In the genomic region with DNA sequence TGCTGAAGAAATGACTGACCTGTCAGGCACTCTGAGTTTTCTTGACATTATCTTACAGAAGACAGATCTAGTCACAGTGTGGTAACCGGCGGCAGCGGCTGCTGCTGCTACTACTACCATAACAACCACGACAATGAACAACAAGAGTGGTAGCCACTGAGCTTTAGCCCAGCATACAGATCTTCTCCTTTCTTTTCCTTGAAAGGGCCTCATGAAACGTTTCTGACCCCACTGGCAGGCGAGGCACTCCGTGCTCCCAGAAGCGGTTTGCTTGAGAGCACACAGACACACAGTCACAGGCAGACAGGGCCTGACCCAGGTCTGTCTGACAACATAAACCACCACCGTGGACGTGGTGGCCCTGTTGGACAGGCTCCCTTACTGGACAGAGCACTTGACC, we compare ENCODE assay signal across 10 mouse cellular contexts. TPM values are rescaled to one million over a fixed set of nuclear protein-coding genes. Genes with fewer than 3 reads are reported as not detected.
A peak's percentile ranks its signal among the peaks of the same experiment; 100 is the strongest.
DNase-seq lines count a peak whose midpoint lies in the region; ATAC-seq and TF ChIP-seq lines count a peak whose summit lies in the region.
"Had no signal": no experiment of that assay in that cellular context is flagged by ENCODE, and none has a peak within 500 bp of the region (broad histone marks: within the 10 kb centered on the region; RNA-seq: fewer than 3 reads in every experiment).

No protein-coding gene starts in this region.

- H3K4me3 ChIP-seq in lung, postnatal 0 days (ENCODE audit: low read depth, low read length), result no peak overlapping the region
- H3K4me3 ChIP-seq in lung, adult 2 months (replicated peaks; ENCODE audit: extremely low read depth, low read depth, low read length), result no peak overlapping the region
- H3K4me3 ChIP-seq in intestine, postnatal 0 days (ENCODE audit: low read depth, low read length), result no peak overlapping the region
- H3K4me3 ChIP-seq in stomach, postnatal 0 days (ENCODE audit: low read depth, low read length), result no peak overlapping the region

- H3K27me3 ChIP-seq in lung, postnatal 0 days (replicated peaks; ENCODE audit: insufficient read depth, low read length), result no peaks in the 10 kb centered on the region
- no peaks in the 10 kb centered on the region for H3K27me3 ChIP-seq in intestine, postnatal 0 days (replicated peaks; ENCODE audit: control insufficient read depth, insufficient read depth, low read length)
- no peaks in the 10 kb centered on the region for H3K27me3 ChIP-seq in stomach, postnatal 0 days (ENCODE audit: control insufficient read depth, insufficient read depth, low read length)

- no peak overlapping the region for H3K4me2 ChIP-seq in lung, postnatal 0 days (replicated peaks; ENCODE audit: low read depth, low read length)
- 0 out of 2 replicates have a peak overlapping the region, but pooled peaks have one; percentile 9 for H3K4me2 ChIP-seq in intestine, postnatal 0 days (replicated peaks; ENCODE audit: low read depth)
- H3K4me2 ChIP-seq in stomach, postnatal 0 days (replicated peaks; ENCODE audit: low read depth), result no peak overlapping the region; the same call in 1 of the 2 replicates

- no peaks in the 10 kb centered on the region for H3K9me3 ChIP-seq in lung, postnatal 0 days (ENCODE audit: low read length)
- no peaks in the 10 kb centered on the region for H3K9me3 ChIP-seq in intestine, postnatal 0 days (ENCODE audit: control insufficient read depth)
- no peaks in the 10 kb centered on the region for H3K9me3 ChIP-seq in stomach, postnatal 0 days (ENCODE audit: control insufficient read depth, low read length)

- no peak for TF ChIP-seq CTCF in lung, postnatal 0 days (IDR thresholded peaks at IDR 0.05)
- no peak for TF ChIP-seq CTCF in lung, adult 2 months (IDR thresholded peaks at IDR 0.05; ENCODE audit: insufficient read depth, low read length)
- TF ChIP-seq CTCF in intestine, postnatal 0 days (IDR thresholded peaks at IDR 0.05; ENCODE audit: low read depth), result no peak
- no peak for TF ChIP-seq CTCF in stomach, postnatal 0 days (IDR thresholded peaks at IDR 0.05; ENCODE audit: low read depth)

- no peak for TF ChIP-seq POLR2A in lung, adult 2 months (IDR thresholded peaks at IDR 0.05; ENCODE audit: borderline replicate concordance, extremely low read depth, low read depth, low read length)

- DNase-seq in embryo, embryonic 11 days, result peak; percentile 33
- no peak for DNase-seq in embryo, embryonic 9.5 days (ENCODE audit: extremely low spot score)
- DNase-seq in lung, postnatal 0 days (ENCODE audit: low spot score), result no peak
- DNase-seq in lung, adult 2 months, result no peak
- DNase-seq in stomach, postnatal 0 days (ENCODE audit: low spot score), result no peak
- no peak for DNase-seq in frontal cortex, adult 2 months (ENCODE audit: extremely low spot score in 1 of 2, low spot score in 1 of 2)
- no peak for DNase-seq in cerebellum, adult 11-12 months

- no peak overlapping the region for H3K9ac ChIP-seq in lung, postnatal 0 days (replicated peaks; ENCODE audit: low read depth)
- H3K9ac ChIP-seq in intestine, postnatal 0 days (ENCODE audit: low read depth, low read length), result no peak overlapping the region; the same call in 1 of the 2 replicates
- H3K9ac ChIP-seq in stomach, postnatal 0 days (ENCODE audit: low read length), result no peak overlapping the region

- no peak for TF ChIP-seq EP300 in lung, postnatal 0 days (IDR thresholded peaks at IDR 0.05)
- TF ChIP-seq EP300 in stomach, postnatal 0 days (optimal IDR thresholded peaks at IDR 0.05), result no peak

- peaks cover 14% of the 10 kb centered on the region; the same call in 1 of the 2 replicates for H3K4me1 ChIP-seq in lung, postnatal 0 days (ENCODE audit: insufficient read depth, low read depth, low read length)
- H3K4me1 ChIP-seq in lung, adult 2 months (ENCODE audit: control insufficient read depth, insufficient read depth, low read length), result peaks cover 18% of the 10 kb centered on the region
- peaks cover 19% of the 10 kb centered on the region for H3K4me1 ChIP-seq in intestine, postnatal 0 days (replicated peaks; ENCODE audit: control insufficient read depth, insufficient read depth, low read length)
- peaks cover 11% of the 10 kb centered on the region for H3K4me1 ChIP-seq in stomach, postnatal 0 days (replicated peaks; ENCODE audit: control insufficient read depth, insufficient read depth)

- 51% methylated on average over 10 of the region's 10 CpGs for WGBS in lung, postnatal 0 days
- 58% methylated on average over 10 of the region's 10 CpGs for WGBS in lung, adult 2 months
- WGBS in intestine, postnatal 0 days, result 60% methylated on average over 10 of the region's 10 CpGs
- WGBS in stomach, postnatal 0 days, result 37% methylated on average over 10 of the region's 10 CpGs

- H3K27ac ChIP-seq in lung, postnatal 0 days (ENCODE audit: low read length), result 0 out of 2 replicates have a peak overlapping the region, but pooled peaks have one; percentile 9
- no peak overlapping the region; the same call in 1 of the 2 replicates for H3K27ac ChIP-seq in intestine, postnatal 0 days (ENCODE audit: low read depth, low read length)
- peak overlapping the region; percentile 20; the same call in 1 of the 2 replicates for H3K27ac ChIP-seq in stomach, postnatal 0 days (replicated peaks)

- ATAC-seq in lung, postnatal 0 days, result no peak
- ATAC-seq in intestine, postnatal 0 days, result no peak
- no peak for ATAC-seq in stomach, postnatal 0 days (ENCODE audit: low FRiP score, low TSS enrichment)

- no peaks in the 10 kb centered on the region for H3K36me3 ChIP-seq in lung, postnatal 0 days (ENCODE audit: insufficient read depth, low read length)
- H3K36me3 ChIP-seq in intestine, postnatal 0 days (ENCODE audit: control insufficient read depth, insufficient read depth), result no peaks in the 10 kb centered on the region
- H3K36me3 ChIP-seq in stomach, postnatal 0 days (ENCODE audit: control insufficient read depth, insufficient read depth, low read length), result no peaks in the 10 kb centered on the region

RNA-seq across cellular contexts. Expression of a gene that starts 3.7 kb away (rescaled TPM):
- polyA plus RNA-seq in lung, postnatal 0 days (2015; fragmentation: Nextera tagmentation; extraction: Ambion mirVana), result 2.6 and 4.0 TPM in 2 replicates
- polyA plus RNA-seq in lung, adult 2 months (2012; rRNA removed), result 16.3 and 19.7 TPM in 2 replicates
- 1.6 TPM in 2 replicates for polyA plus RNA-seq in intestine, postnatal 0 days (2015; fragmentation: Nextera tagmentation; extraction: Ambion mirVana)
- 1.6 TPM in 2 replicates for polyA plus RNA-seq in stomach, postnatal 0 days (2015; fragmentation: Nextera tagmentation; extraction: Ambion mirVana)
- polyA plus RNA-seq in frontal cortex, adult 2 months (2012; rRNA removed), result 3.8 and 4.3 TPM in 2 replicates

RNA-seq across cellular contexts. Expression of a gene that starts 45.3 kb away (rescaled TPM):
- polyA plus RNA-seq in lung, postnatal 0 days (2015; fragmentation: Nextera tagmentation; extraction: Ambion mirVana), result not detected in 2 replicates
- not detected in 2 replicates for polyA plus RNA-seq in lung, adult 2 months (2012; rRNA removed)
- not detected in 2 replicates for polyA plus RNA-seq in intestine, postnatal 0 days (2015; fragmentation: Nextera tagmentation; extraction: Ambion mirVana)
- not detected in 2 replicates for polyA plus RNA-seq in stomach, postnatal 0 days (2015; fragmentation: Nextera tagmentation; extraction: Ambion mirVana)
- 1.4 and 1.5 TPM in 2 replicates for polyA plus RNA-seq in frontal cortex, adult 2 months (2012; rRNA removed)
- polyA plus RNA-seq: C2C12; stomach, embryonic 14.5 days had no signal

RNA-seq across cellular contexts. Expression of a gene that starts 55.2 kb away (rescaled TPM):
- 0.38 and 0.44 TPM in 2 replicates for polyA plus RNA-seq in lung, postnatal 0 days (2015; fragmentation: Nextera tagmentation; extraction: Ambion mirVana)
- 0.41 and 0.50 TPM in 2 replicates for polyA plus RNA-seq in lung, adult 2 months (2012; rRNA removed)
- 0.35 and 0.77 TPM in 2 replicates for polyA plus RNA-seq in intestine, postnatal 0 days (2015; fragmentation: Nextera tagmentation; extraction: Ambion mirVana)
- 1.0 and 1.7 TPM in 2 replicates for polyA plus RNA-seq in stomach, postnatal 0 days (2015; fragmentation: Nextera tagmentation; extraction: Ambion mirVana)
- 5.3 and 6.0 TPM in 2 replicates for polyA plus RNA-seq in frontal cortex, adult 2 months (2012; rRNA removed)
